Mouse (Mus musculus) mesoderm, embryonic 11.5 days (tissue): ENCODE measurements around the gene Fbl.
"Not testable (repeated sequence)": the region's sequence is repeated elsewhere in the genome, so short reads cannot be mapped to it uniquely, and the experiment has no call there.

Source experiments
- DNase-seq: peaks from one replicate; pipeline ENCODE4 v3.0.0-alpha.2; 2012; ENCODE audit warnings: low read depth, low spot score

Fbl gene

GRCm38 (mm10) chr7:28191903-28192302 lies 22.4 kb downstream of the Fbl start:
- DNase-seq = no peak

DNA sequence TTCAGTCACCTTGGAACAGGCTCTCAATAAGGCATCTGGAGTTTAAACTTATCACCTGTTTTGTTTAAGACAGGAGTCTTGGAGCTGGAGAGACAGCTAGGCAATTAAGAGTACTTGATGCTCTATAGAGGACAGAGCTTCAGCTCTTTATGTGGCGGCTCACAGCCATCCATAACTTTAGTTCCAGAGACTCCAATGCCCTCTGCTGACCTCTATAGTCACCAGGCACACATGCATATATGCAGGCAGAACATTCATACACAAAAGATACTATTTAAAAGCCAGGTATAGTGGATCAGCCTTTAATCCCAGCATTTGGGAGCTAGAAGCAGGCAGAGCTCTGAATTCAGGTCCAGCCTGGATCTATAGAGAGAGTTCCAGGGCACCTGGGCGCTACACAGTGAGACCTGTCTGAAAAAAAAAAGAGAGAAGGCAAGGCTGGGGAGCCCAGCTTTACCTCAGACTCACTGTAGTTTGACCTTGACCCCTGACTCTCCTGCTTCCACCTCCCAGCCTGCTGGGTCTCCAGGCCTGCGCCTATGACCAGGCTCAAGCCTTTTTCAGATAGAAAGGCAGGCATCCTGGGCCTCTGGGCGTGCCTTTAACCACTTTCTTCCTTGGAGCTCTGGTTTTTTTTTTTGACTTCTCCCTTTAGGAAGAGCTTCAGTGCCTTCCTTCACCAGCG lies 26.0 kb downstream of the Fbl start:
- no peak for DNase-seq

- DNase-seq = no peak
Measured at GRCm38 (mm10) chr7:28196528-28196927, 27.0 kb downstream of the Fbl start.

GRCm38 (mm10) chr7:28199054-28199453 lies 29.5 kb downstream of the Fbl start:
- DNase-seq = no peak

GRCm38 (mm10) chr7:28203207-28204108 lies 33.9 kb downstream of the Fbl start:
- DNase-seq = peak; percentile 49

- no peak for DNase-seq
Measured at GRCm38 (mm10) chr7:28206044-28206600, 36.6 kb downstream of the Fbl start.

DNA sequence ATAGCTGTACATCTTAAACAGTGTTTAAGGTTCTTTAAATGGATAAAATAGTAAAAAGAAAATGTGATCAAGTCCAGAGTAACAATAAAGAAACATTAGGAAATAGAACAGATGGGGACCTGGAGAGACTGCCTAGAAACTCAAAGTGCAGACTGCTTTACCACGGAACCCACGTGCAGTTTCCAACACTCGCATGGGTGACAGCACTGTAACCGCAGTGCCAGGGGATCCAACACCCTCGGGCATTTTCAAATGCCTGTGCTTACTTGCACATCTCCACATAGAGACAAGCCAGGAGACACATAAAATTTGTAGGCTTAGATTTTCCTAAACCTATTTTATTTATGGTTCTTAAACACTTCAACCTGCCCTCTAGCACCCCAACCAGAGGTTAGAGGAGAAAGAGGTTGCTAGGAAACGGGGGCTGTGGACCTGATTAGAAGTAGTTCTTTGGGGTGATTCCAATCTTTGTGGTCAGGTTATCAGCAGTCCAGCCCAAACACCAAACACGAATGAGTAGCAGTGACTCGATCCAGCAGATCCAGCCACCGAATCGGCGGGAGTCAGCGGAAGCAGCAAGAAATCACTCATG lies 39.0 kb downstream of the Fbl start:
- no peak for DNase-seq

GRCm38 (mm10) chr7:28208988-28209508 lies 39.5 kb downstream of the Fbl start:
- peak; percentile 79 for DNase-seq

GRCm38 (mm10) chr7:28210731-28211130 lies 41.2 kb downstream of the Fbl start:
- no peak for DNase-seq

GRCm38 (mm10) chr7:28214142-28214541 lies 44.6 kb downstream of the Fbl start:
- peak; percentile 57 for DNase-seq

- DNase-seq = not testable (repeated sequence)
Measured at GRCm38 (mm10) chr7:28215950-28216349, 46.4 kb downstream of the Fbl start.

- not testable (repeated sequence) for DNase-seq
Measured at GRCm38 (mm10) chr7:28217811-28218210, 48.3 kb downstream of the Fbl start.

DNA sequence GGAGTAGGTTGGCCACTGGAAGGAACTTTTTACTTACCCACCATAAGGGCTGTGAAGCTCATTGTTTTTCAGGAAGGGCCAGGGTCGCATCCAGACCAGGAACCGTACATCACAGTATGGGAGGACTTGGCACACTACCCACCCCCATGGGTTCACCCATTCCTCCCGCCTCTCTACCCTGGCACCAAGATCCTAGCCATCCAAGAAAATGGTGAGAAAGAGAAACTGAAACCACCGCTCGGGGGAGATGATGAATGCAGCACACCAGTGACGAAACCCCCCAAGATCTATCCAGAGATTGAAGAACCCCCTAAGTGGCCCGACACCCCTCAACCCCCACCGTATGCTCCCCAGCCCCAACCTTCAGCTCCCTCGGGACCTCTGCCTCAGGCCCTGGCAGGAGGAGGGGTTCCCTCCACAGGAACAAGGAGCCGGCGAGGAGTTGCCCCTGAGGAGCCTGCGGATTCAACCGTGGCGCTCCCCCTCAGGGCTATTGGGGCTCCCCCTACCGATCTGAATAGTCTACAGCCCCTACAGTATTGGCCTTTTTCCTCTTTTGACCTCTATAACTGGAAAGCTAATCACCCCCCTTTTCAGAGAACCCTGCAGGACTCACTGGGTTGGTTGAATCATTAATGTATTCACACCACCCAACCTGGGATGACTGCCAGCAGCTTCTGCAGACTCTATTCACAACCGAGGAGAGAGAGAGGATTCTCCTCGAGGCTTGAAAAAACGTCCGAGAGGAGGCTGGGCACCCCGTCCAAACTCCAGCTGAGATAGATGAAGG lies 49.6 kb downstream of the Fbl start:
- DNase-seq = not testable (repeated sequence)

GRCm38 (mm10) chr7:28226836-28227235 lies 57.3 kb downstream of the Fbl start:
- DNase-seq = not testable (repeated sequence)

DNA sequence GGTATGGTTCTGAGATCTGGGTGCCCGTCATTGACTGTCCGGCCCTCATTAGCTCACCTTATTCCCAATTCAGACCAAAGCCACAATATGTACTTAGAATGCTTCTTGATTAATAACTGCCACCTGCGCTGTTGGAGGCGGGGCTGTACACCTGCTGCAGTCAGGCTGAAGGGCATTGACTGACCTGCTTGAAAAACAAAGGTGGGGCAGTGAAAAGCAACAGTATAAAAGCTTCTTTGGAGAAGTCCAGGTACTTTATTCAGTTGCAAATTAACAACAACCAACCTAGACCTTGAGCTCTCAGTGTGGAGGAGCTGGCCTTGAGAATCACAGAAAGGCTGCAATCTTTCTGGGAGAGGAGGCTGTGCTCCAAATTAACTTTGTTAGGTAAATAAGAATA lies 57.9 kb downstream of the Fbl start:
- not testable (repeated sequence) for DNase-seq
